Mouse (Mus musculus) inflammation-experienced regulatory T-cells, adult 6 months (primary cell): ENCODE results near the gene Tst. TPM values are rescaled to one million over a fixed set of nuclear protein-coding genes. Genes with fewer than 3 reads are reported as not detected.
A peak's percentile ranks its signal among the peaks of the same experiment; 100 is the strongest.

Source experiments
- ATAC-seq: one replicate; pipeline ENCODE4 v1.8.0; 2017
- polyA plus RNA-seq, 3 experiments: library from polyadenylated mRNA; unstranded; fragments of 100-300 nt; shearing (Covaris generic); gene quantifications; one replicate each; pipeline ENCODE4 v1.2.1; 2017

The Tst gene
- polyA plus RNA-seq, 3 experiments from 2014 or later: 1.8 to 5.3 (median 2.1) TPM

DNA sequence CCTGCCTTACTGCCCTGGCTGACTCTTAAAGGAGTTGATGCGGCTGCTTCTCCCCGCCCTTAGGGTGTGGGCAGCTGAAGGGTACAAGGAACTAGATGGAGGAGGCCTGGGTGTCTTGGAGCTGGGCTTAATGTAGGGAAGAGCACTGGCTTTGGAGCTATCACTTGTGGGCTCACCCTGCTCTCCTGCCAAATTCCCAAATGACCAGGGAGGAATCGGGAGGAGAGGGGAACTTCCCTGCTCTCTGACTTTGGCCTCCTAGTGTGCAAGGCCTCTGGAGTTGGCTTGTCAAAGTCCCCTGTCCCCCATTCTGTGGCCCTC lies 23.4 kb upstream of the Tst start:
- no peak for ATAC-seq

- peak; percentile 65 for ATAC-seq
These were observed 22.9 kb upstream of the Tst start, which contains the start of gene Kctd17 for GRCm38 (mm10) chr15:78428391-78429138. Gene Kctd17 (plus strand): TSS chr15:78428564.

- no peak for ATAC-seq
These were observed 19.5 kb upstream of the Tst start for GRCm38 (mm10) chr15:78425230-78425629.

DNA sequence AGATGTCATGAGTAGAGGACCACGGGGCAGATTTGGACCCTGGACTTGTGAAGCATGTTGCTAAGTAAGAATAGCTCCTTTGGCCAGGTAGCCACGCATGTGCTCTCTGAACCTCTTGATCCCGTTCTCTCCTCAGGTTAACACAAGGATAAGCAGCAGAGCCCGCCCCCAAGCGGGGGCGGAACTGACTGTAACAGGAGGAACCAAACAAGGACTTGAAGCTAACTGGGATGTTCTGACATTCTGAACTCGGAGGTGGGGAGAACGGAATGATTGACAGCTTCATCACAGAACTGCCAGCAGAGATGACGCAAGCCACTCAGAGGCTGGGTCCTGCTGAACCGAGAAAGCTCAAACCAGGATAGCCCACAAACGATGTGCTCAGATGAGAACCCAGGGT lies 18.8 kb upstream of the Tst start:
- no peak for ATAC-seq

GRCm38 (mm10) chr15:78422046-78422956 lies 16.6 kb upstream of the Tst start:
- ATAC-seq: peak; percentile 91

- no peak for ATAC-seq
These were observed 14.7 kb upstream of the Tst start for GRCm38 (mm10) chr15:78420395-78420794.

- ATAC-seq: no peak
These were observed 11.2 kb upstream of the Tst start for GRCm38 (mm10) chr15:78416937-78417336.

DNA sequence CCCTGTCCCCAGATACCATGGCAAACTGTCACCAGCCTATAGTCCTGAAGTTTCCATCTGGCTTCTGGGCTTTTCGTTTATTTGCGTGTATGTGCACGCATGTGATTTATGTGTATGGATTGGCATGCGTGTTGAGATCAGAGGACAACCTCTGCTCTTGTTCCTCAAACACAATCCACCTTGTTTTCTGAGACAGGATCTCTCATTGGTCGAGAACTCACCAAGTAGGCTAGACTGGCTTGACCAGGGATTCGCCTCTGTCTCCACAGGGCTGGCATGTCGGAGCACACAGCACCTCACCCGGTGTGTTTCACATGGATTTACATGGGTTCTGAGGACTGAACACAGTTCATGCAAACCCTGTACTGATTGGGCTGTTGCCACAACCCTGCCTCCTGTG lies 8.4 kb upstream of the Tst start:
- ATAC-seq: no peak

DNA sequence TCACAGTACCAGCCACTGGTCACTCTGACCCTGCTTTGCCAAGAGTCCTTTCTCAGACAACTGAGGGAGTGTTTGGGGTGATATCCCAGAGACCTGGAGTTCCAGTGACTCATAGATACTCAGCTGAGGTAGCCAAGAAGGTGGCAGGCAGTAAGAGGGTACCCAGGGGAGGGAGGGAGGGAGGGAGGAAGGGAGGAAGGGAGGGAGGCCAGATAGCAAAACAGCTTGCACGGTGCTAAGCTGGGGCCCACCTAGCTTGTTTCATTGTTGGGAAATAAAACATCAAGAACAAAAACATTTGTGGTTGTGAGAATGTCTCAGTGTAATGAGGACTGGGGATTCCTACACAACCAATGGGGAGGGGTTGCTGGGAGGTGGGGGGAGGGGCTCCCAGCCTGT lies 8.0 kb upstream of the Tst start:
- ATAC-seq: no peak

- ATAC-seq: no peak
These were observed 7.5 kb upstream of the Tst start for GRCm38 (mm10) chr15:78413083-78413718.

- ATAC-seq: no peak
These were observed 3.9 kb upstream of the Tst start for GRCm38 (mm10) chr15:78409570-78410052.

- peak; percentile 96 for ATAC-seq
These were observed 707 bp upstream of the Tst start, which contains the start of gene Mpst for GRCm38 (mm10) chr15:78406293-78406934. Gene Mpst (plus strand): TSS chr15:78406416.

- no peak for ATAC-seq
These were observed 609 bp downstream of the Tst start for GRCm38 (mm10) chr15:78405098-78405497.

DNA sequence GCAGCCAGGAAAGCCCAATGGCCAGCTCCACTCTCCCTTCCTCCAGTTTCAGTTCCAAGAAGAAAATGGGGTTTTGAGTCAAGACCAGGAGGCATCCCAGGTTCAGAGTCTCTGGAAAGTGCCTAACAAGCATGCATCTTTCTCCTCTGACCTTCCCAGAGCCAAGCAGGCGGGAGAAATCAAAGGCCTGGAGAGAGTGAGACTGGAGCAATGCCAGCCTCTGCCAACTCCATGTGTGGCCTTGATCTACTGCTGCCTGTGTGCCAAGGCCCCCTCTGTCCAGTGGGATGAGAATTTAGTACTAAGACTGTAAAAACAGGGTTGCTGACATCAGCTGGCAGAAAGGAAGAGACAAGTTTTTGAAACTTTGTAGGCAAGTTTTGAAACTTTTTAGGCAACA lies 1.8 kb downstream of the Tst start:
- ATAC-seq: no peak

- ATAC-seq: no peak
These were observed 2.4 kb downstream of the Tst start for GRCm38 (mm10) chr15:78403301-78403741.

- no peak for ATAC-seq
These were observed 3.3 kb downstream of the Tst start for GRCm38 (mm10) chr15:78402423-78402822.

GRCm38 (mm10) chr15:78401921-78402320 lies 3.8 kb downstream of the Tst start:
- ATAC-seq: no peak

DNA sequence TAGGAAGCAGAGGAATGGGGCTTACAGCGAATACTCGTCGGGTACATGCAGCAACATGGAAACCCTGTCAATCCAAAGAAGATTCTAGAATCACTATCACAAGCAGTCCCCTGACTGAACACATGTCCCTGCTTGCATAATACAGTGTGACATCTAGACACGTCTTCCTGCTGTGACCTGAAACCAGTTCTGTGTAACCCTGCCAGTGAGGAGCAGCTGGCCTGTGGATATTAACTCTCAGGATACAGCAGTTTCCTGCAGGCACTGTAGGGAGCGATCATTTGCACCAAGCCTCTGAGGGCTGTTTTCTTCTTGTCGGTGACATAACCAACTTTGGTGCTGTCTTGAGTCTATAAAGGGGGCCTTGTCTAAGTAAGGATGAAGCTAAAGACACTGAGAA lies 4.4 kb downstream of the Tst start:
- ATAC-seq: no peak

GRCm38 (mm10) chr15:78395478-78395962 lies 10.2 kb downstream of the Tst start, which contains the start of gene Tex33:
Gene Tex33 (minus strand): TSS chr15:78395912.
- no peak for ATAC-seq

DNA sequence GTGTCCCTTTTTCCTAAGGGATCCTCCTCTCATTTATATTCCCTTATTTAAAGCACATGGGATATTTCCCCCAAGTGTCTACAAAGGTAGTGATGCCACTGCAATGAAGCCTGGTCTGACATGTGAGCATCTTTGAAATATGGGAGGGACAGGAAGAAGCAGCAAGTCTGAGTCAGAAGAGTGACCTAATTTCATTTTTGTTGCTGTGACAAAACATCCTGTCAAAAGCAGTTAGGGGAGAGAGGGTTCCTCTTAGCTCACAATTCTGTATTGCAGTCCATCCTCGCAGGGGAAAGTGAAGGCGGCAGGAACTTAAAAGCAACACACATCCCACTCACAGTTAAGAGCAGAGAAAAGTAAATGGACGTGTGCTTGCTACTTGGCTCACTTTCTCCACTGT lies 14.9 kb downstream of the Tst start:
- peak; percentile 80 for ATAC-seq

GRCm38 (mm10) chr15:78385564-78385963 lies 20.1 kb downstream of the Tst start:
- no peak for ATAC-seq
